Mouse (Mus musculus) intestine, postnatal 0 days (tissue): Measurements from ENCODE around the gene Sec14l2. TPM values are rescaled to one million over a fixed set of nuclear protein-coding genes. Genes with fewer than 3 reads are reported as not detected.

Source experiments
- ATAC-seq: fragments of 200-750 bp; cut with Nextera tagmentation; 2 replicates; pipeline ENCODE4 v1.8.0; 2017; ENCODE audit warnings: mild to moderate bottlenecking, moderate TSS enrichment, moderate library complexity
- H3K27ac ChIP-seq: fragments of 300-500 bp; sonication (generic); 2 replicates; pipeline ENCODE4 v1.5.1; 2014; ENCODE audit warnings: mild to moderate bottlenecking, low read depth, low read length, moderate library complexity
- H3K27me3 ChIP-seq: fragments of 300-500 bp; sonication (generic); replicated peaks from 2 replicates; pipeline ENCODE4 v1.6.1; 2014; ENCODE audit warnings: low read length, mixed read lengths; ENCODE audit not compliant: control insufficient read depth, insufficient read depth
- H3K36me3 ChIP-seq: fragments of 300-500 bp; sonication (generic); 2 replicates; pipeline ENCODE4 v1.6.1; 2014; ENCODE audit warnings: mild to moderate bottlenecking, moderate library complexity; ENCODE audit not compliant: control insufficient read depth, insufficient read depth
- H3K4me1 ChIP-seq: fragments of 300-500 bp; sonication (generic); replicated peaks from 2 replicates; pipeline ENCODE4 v1.6.1; 2014; ENCODE audit warnings: antibody characterized with exemption, low read length, mixed read lengths; ENCODE audit not compliant: control insufficient read depth, insufficient read depth
- H3K4me2 ChIP-seq: fragments of 300-500 bp; sonication (generic); replicated peaks from 2 replicates; pipeline ENCODE4 v1.6.1; 2014; ENCODE audit warnings: low read depth, mild to moderate bottlenecking, moderate library complexity
- H3K4me3 ChIP-seq: fragments of 300-500 bp; sonication (generic); 2 replicates; pipeline ENCODE4 v1.5.1; 2014; ENCODE audit warnings: low read depth, low read length
- H3K9ac ChIP-seq: fragments of 300-500 bp; sonication (generic); 2 replicates; pipeline ENCODE4 v1.6.1; 2014; ENCODE audit warnings: mild to moderate bottlenecking, low read depth, low read length
- H3K9me3 ChIP-seq: fragments of 300-500 bp; sonication (generic); 2 replicates; pipeline ENCODE4 v1.6.1; 2016; ENCODE audit warnings: mixed run types; ENCODE audit not compliant: control insufficient read depth
- CTCF ChIP-seq: sonication (generic); IDR thresholded peaks from 2 replicates; pipeline ENCODE4 v1.5.1; 2016; ENCODE audit warnings: low read depth, mild to moderate bottlenecking, control low read depth, antibody characterized with exemption, moderate library complexity
- WGBS: fragments of 180-500 bp; shearing (Covaris S2); extraction: QIAGEN DNeasy Blood & Tissue Kit; methylation state at CpG from one replicate; pipeline ENCODE4 v1.1.7; 2014; 5-methylcytosine and 5-hydroxymethylcytosine counted together
- microRNA-seq: library from miRNA; unstranded; fragments of <30 nt; microRNA quantifications from one replicate; pipeline ENCODE4, GENCODE M21; 2016
- polyA plus RNA-seq: library from polyadenylated mRNA; unstranded; fragments of >200 nt; fragmentation: Nextera tagmentation; extraction: Ambion mirVana; gene quantifications from 2 replicates; pipeline ENCODE4 v1.2.1, GENCODE M21; 2015

The Sec14l2 gene
- polyA plus RNA-seq, 1 experiment from 2014 or later, result 7.6 TPM

DNA sequence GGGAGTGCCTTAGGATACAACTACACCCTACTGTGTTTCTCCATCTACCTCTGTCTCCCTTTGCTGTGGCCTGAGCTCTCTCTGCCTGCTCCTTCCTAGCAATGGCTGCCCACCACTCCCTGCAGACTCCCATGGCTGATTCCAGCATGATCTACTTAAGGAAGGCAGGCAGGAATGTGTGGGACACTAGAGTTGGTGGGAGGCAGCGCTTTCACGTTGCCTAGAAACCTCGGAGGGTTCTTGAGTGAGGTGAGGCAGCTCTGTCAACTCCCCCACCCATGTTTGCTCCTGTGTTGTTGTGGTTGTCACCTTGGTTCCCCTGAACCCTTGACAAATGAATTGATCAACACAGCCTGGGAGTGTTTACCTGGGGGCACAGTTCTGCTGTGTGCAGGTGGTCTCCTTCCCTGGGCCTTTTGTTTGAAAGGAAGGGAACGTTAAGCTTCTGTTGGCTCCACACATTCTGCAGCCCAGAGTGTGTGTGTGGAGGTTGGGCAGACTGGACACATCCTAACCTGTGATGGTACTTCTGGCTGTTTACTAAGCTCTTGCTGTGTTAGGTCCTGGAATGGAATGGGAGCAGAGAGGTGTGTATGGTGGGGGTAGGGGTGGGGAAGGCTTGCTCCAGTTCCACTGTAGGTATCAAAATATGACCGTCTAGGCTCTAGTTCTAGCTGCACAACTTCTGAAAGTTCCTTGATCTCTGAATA, 62.2 kb downstream of the Sec14l2 start:
- Histone ChIP-seq H3K27me3 (no peaks in the 10 kb centered on the region), H3K9me3 (no peaks in the 10 kb centered on the region), H3K4me1 (no peaks in the 10 kb centered on the region), H3K36me3 (no peaks in the 10 kb centered on the region), H3K4me2 (no peak overlapping the region), H3K27ac (no peak overlapping the region), H3K4me3 (no peak overlapping the region), H3K9ac (no peak overlapping the region)
- TF ChIP-seq CTCF, result no peak
- 46% methylated on average over 5 of the region's 5 CpGs for WGBS
- ATAC-seq, result no peak

DNA sequence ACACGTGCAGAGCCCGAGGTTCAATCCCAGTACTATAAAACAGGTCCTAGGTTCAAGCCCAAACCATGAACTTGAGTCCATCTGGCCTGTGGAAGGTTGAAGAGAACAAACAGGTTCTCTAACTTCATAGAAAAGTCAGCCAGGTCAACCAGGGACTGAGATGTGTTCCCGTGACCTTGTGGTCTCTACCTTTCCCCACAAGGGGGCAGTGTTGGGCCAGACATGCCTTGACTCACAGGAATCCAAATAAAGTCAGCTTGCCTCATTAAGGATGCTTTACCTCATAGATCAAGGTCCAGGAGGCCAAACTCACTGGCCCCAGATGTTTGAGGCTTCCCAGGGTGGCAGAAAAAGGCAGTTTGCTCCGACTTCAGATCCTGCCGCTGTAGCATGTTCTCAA, 69.6 kb downstream of the Sec14l2 start:
- Histone ChIP-seq H3K27ac (no peak overlapping the region), H3K9me3 (no peaks in the 10 kb centered on the region), H3K9ac (no peak overlapping the region), H3K36me3 (no peaks in the 10 kb centered on the region), H3K27me3 (no peaks in the 10 kb centered on the region), H3K4me2 (no peak overlapping the region), H3K4me3 (no peak overlapping the region), H3K4me1 (no peaks in the 10 kb centered on the region)
- peak; percentile 93 for TF ChIP-seq CTCF
- WGBS, result 23% methylated on average over 5 of the region's 5 CpGs
- ATAC-seq, result peak; percentile 54; the same call in 1 of the 2 replicates

DNA sequence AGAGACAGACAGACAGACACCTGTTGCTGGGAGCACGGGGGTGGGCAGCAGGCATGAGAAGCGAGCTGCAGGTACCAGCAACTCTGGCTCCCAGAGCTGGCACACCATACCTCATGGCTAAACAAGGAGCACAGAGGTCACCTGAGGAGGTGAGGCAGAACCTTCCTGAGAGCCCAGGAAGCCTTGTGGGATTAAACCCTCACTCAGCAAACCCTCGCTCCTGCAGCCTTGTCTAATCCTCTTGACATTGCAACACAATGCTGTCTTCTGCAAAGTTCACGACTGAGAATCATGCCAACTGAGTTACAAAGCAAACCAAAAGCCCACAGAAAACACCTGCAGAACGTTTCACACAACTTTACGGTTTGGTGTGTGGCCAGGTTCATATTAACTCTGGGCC, 74.8 kb downstream of the Sec14l2 start:
- Histone ChIP-seq H3K27ac (no peak overlapping the region), H3K4me1 (no peaks in the 10 kb centered on the region), H3K9ac (no peak overlapping the region), H3K4me2 (no peak overlapping the region), H3K27me3 (no peaks in the 10 kb centered on the region), H3K9me3 (no peaks in the 10 kb centered on the region), H3K4me3 (no peak overlapping the region), H3K36me3 (no peaks in the 10 kb centered on the region)
- TF ChIP-seq CTCF, result no peak
- 89% methylated on average over 6 of the region's 6 CpGs for WGBS
- ATAC-seq, result no peak

DNA sequence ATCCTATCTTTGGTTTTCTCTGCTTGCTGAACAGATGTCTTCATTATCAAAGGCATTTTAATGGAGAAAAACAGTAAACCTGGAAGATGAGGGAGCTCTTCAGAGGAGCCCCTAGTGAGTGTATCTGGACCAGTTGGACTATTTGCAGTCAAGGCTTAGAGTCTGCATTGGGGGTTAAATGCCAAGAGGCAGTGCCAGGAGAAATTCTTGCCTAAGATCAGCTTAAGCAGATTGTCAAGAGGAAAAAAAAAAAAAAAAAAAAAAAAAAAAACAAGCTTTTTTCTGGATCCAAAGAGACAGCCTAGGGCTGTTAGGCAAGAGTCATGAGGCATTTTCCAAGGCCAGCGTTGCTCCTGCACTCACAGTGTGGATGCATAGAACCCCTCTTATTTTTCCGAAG, 75.4 kb downstream of the Sec14l2 start:
- Histone ChIP-seq H3K27ac (no peak overlapping the region), H3K9me3 (no peaks in the 10 kb centered on the region), H3K4me1 (no peaks in the 10 kb centered on the region), H3K36me3 (no peaks in the 10 kb centered on the region), H3K4me2 (no peak overlapping the region), H3K9ac (no peak overlapping the region), H3K4me3 (no peak overlapping the region), H3K27me3 (no peaks in the 10 kb centered on the region)
- ATAC-seq, result no peak
- TF ChIP-seq CTCF, result no peak
- 91% methylated on average over 2 of the region's 2 CpGs for WGBS

Small RNA genes lying within 50 kb of the gene (microRNA-seq; reads per million reads assigned to microRNA genes)
- gene Mir3060, result 1.4 reads per million

Other genes with a start within 250 kb of the Sec14l2 start
- gene 4921536K21Rik, start 228.3 kb downstream of the Sec14l2 start, polyA plus RNA-seq, result 0.09 and 0.20 TPM in 2 replicates
- gene Dusp18, start 228.2 kb downstream of the Sec14l2 start, polyA plus RNA-seq, result 2.4 and 2.5 TPM in 2 replicates
- gene Slc35e4, start 208.8 kb downstream of the Sec14l2 start, polyA plus RNA-seq, result 2.1 and 2.2 TPM in 2 replicates
- gene Tcn2, start 191.3 kb downstream of the Sec14l2 start, polyA plus RNA-seq, result 283 and 305 TPM in 2 replicates
- 27.6 and 31.8 TPM in 2 replicates for gene Pes1, start 159.4 kb downstream of the Sec14l2 start, polyA plus RNA-seq
- 0.13 and 0.16 TPM in 2 replicates for gene 4930556J24Rik, start 146.6 kb downstream of the Sec14l2 start, polyA plus RNA-seq
- 30.4 and 30.6 TPM in 2 replicates for gene Gal3st1, start 139.8 kb downstream of the Sec14l2 start, polyA plus RNA-seq
- gene Sec14l4, start 92.0 kb downstream of the Sec14l2 start, polyA plus RNA-seq, result 0.05 and 0.13 TPM in 2 replicates
- not detected in 2 replicates for gene Sec14l3, start 58.6 kb downstream of the Sec14l2 start, polyA plus RNA-seq
- gene Mtfp1, start 28.0 kb downstream of the Sec14l2 start, polyA plus RNA-seq, result 20.0 and 21.1 TPM in 2 replicates
- 15.5 and 15.6 TPM in 2 replicates for gene Rnf215, start 11.8 kb upstream of the Sec14l2 start, polyA plus RNA-seq
- 1.1 and 1.7 TPM in 2 replicates for gene Ccdc157, start 36.9 kb upstream of the Sec14l2 start, polyA plus RNA-seq
- 15.7 and 16.5 TPM in 2 replicates for gene Sf3a1, start 36.9 kb upstream of the Sec14l2 start, polyA plus RNA-seq
- 37.2 and 40.8 TPM in 2 replicates for gene Tbc1d10a, start 63.4 kb upstream of the Sec14l2 start, polyA plus RNA-seq
- gene Castor1, start 94.8 kb upstream of the Sec14l2 start, polyA plus RNA-seq, result 10.3 and 14.7 TPM in 2 replicates
- 0.08 and 0.20 TPM in 2 replicates for gene Osm, start 113.0 kb upstream of the Sec14l2 start, polyA plus RNA-seq
- 0.92 and 1.2 TPM in 2 replicates for gene Lif, start 134.1 kb upstream of the Sec14l2 start, polyA plus RNA-seq